Mouse (Mus musculus): ENCODE measurements around the gene Tsga13. TPM values are rescaled to one million over a fixed set of nuclear protein-coding genes. Genes with fewer than 3 reads are reported as not detected.

Tsga13 gene
- polyA plus RNA-seq, 1 experiment from 2014 or later: not detected

- 70% methylated on average over 5 of the region's 5 CpGs for WGBS
- Histone ChIP-seq H3K27me3 (replicated peaks; ENCODE audit: control insufficient read depth, insufficient read depth, low read length) (no peaks in the 10 kb centered on the region), H3K36me3 (ENCODE audit: control insufficient read depth, insufficient read depth, low read length) (no peaks in the 10 kb centered on the region), H3K27ac (ENCODE audit: low read length) (no peak overlapping the region), H3K4me3 (ENCODE audit: low read length) (no peak overlapping the region), H3K4me1 (ENCODE audit: control insufficient read depth, insufficient read depth, low read length) (no peaks in the 10 kb centered on the region), H3K9me3 (ENCODE audit: control insufficient read depth, low read length) (no peaks in the 10 kb centered on the region), H3K9ac (ENCODE audit: low read depth, low read length) (no peak overlapping the region), H3K4me2 (ENCODE audit: low read depth, low read length) (no peak overlapping the region)
- no peak for ATAC-seq
Measured at GRCm38 (mm10) chr6:30904911-30905310, 10.5 kb downstream of the Tsga13 start.

GRCm38 (mm10) chr6:30904033-30904432, 11.3 kb downstream of the Tsga13 start:
- no peaks in the 10 kb centered on the region for H3K4me1 ChIP-seq (ENCODE audit: control insufficient read depth, insufficient read depth, low read length)
- no peak for ATAC-seq
- no peak overlapping the region for H3K4me2 ChIP-seq (ENCODE audit: low read depth, low read length)
- 50% methylated on average over 3 of the region's 3 CpGs for WGBS
- H3K4me3 ChIP-seq (ENCODE audit: low read length): no peak overlapping the region
- H3K27ac ChIP-seq (ENCODE audit: low read length): no peak overlapping the region
- no peaks in the 10 kb centered on the region for H3K36me3 ChIP-seq (ENCODE audit: control insufficient read depth, insufficient read depth, low read length)
- H3K9me3 ChIP-seq (ENCODE audit: control insufficient read depth, low read length): no peaks in the 10 kb centered on the region
- H3K9ac ChIP-seq (ENCODE audit: low read depth, low read length): no peak overlapping the region
- H3K27me3 ChIP-seq (replicated peaks; ENCODE audit: control insufficient read depth, insufficient read depth, low read length): no peaks in the 10 kb centered on the region

GRCm38 (mm10) chr6:30897520-30897919, 17.9 kb downstream of the Tsga13 start:
- H3K36me3 ChIP-seq (ENCODE audit: control insufficient read depth, insufficient read depth, low read length): no peaks in the 10 kb centered on the region
- no peaks in the 10 kb centered on the region for H3K27me3 ChIP-seq (replicated peaks; ENCODE audit: control insufficient read depth, insufficient read depth, low read length)
- H3K4me2 ChIP-seq (ENCODE audit: low read depth, low read length): no peak overlapping the region
- H3K4me3 ChIP-seq (ENCODE audit: low read length): no peak overlapping the region
- H3K27ac ChIP-seq (ENCODE audit: low read length): no peak overlapping the region
- ATAC-seq: no peak
- 63% methylated on average over 6 of the region's 6 CpGs for WGBS
- no peak overlapping the region for H3K9ac ChIP-seq (ENCODE audit: low read depth, low read length)
- H3K9me3 ChIP-seq (ENCODE audit: control insufficient read depth, low read length): no peaks in the 10 kb centered on the region
- peaks cover 3% of the 10 kb centered on the region; the same call in 1 of the 2 replicates for H3K4me1 ChIP-seq (ENCODE audit: control insufficient read depth, insufficient read depth, low read length)

- Histone ChIP-seq H3K27ac (ENCODE audit: low read length) (peak overlapping the region; percentile 50; the same call in 1 of the 2 replicates), H3K36me3 (ENCODE audit: control insufficient read depth, insufficient read depth, low read length) (no peaks in the 10 kb centered on the region), H3K4me3 (ENCODE audit: low read length) (peak overlapping the region; percentile 78), H3K4me2 (ENCODE audit: low read depth, low read length) (peak overlapping the region; percentile 64), H3K27me3 (replicated peaks; ENCODE audit: control insufficient read depth, insufficient read depth, low read length) (no peaks in the 10 kb centered on the region), H3K9ac (ENCODE audit: low read depth, low read length) (peak overlapping the region; percentile 71), H3K4me1 (ENCODE audit: control insufficient read depth, insufficient read depth, low read length) (peaks cover 3% of the 10 kb centered on the region; the same call in 1 of the 2 replicates), H3K9me3 (ENCODE audit: control insufficient read depth, low read length) (no peaks in the 10 kb centered on the region)
- WGBS: 17% methylated on average over 8 of the region's 8 CpGs
- no peak for ATAC-seq
Measured at GRCm38 (mm10) chr6:30896986-30897327, 18.4 kb downstream of the Tsga13 start.

DNA sequence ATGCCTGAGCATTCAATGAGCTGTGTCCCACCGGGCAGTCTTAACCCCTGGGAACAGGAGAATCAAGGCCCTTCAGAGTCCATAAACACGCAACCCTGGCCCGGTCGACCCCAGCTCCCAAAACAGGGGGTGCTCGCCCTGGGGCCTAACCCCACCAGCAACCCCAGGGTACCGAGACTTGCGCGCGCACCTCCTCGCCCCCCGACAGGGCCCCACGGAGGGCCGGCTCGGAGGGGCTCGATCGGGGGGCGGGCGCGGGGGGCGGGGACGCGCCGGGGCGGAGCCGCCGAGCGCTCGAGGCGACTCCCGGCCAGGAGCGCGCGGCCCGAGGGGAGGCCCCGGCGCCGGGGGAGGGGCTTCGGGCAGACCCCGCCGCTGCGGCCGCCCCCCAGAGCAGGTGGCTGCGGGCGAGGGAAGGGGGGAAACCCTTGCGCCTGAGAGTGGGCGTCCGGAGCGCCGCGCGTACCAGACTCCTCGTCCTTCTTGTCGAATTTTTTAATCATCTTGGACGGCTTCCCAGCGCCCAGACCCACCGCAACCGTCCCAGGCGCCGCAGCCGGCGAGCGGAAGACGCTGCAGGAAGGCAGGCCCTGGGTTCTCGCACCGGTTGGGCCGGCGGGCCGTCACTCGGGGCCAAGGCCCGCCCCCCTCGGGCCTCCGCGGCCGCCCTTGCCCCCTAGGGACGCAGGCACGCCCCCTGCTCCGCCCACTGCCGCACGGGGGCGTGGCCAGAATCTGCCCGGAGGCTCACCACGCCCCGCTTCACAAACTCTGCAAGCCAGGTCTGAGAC, 19.0 kb downstream of the Tsga13 start, which contains the start of gene Copg2:
Gene Copg2 (minus strand): TSS at position 600 of the 791 bp plus-strand sequence.
- under 1% methylated on average over 65 of the region's 83 CpGs for WGBS
- Histone ChIP-seq H3K27me3 (replicated peaks; ENCODE audit: control insufficient read depth, insufficient read depth, low read length) (no peaks in the 10 kb centered on the region), H3K4me1 (ENCODE audit: control insufficient read depth, insufficient read depth, low read length) (peaks cover 3% of the 10 kb centered on the region; the same call in 1 of the 2 replicates), H3K9ac (ENCODE audit: low read depth, low read length) (peak within 1 kb of the TSS; percentile 83), H3K36me3 (ENCODE audit: control insufficient read depth, insufficient read depth, low read length) (no peaks in the 10 kb centered on the region), H3K27ac (ENCODE audit: low read length) (peak within 1 kb of the TSS; percentile 95), H3K4me3 (ENCODE audit: low read length) (peak within 1 kb of the TSS; percentile 78), H3K9me3 (ENCODE audit: control insufficient read depth, low read length) (no peaks in the 10 kb centered on the region), H3K4me2 (ENCODE audit: low read depth, low read length) (peak within 1 kb of the TSS; percentile 64)
- ATAC-seq: peak; percentile 100

GRCm38 (mm10) chr6:30895819-30896194, 19.6 kb downstream of the Tsga13 start:
- WGBS: 20% methylated on average over 3 of the region's 3 CpGs
- no peak for ATAC-seq
- Histone ChIP-seq H3K4me3 (ENCODE audit: low read length) (peak overlapping the region; percentile 78), H3K4me2 (ENCODE audit: low read depth, low read length) (peak overlapping the region; percentile 63), H3K27ac (ENCODE audit: low read length) (peak overlapping the region; percentile 95), H3K36me3 (ENCODE audit: control insufficient read depth, insufficient read depth, low read length) (no peaks in the 10 kb centered on the region), H3K4me1 (ENCODE audit: control insufficient read depth, insufficient read depth, low read length) (peaks cover 3% of the 10 kb centered on the region; the same call in 1 of the 2 replicates), H3K9ac (ENCODE audit: low read depth, low read length) (peak overlapping the region; percentile 83), H3K27me3 (replicated peaks; ENCODE audit: control insufficient read depth, insufficient read depth, low read length) (no peaks in the 10 kb centered on the region), H3K9me3 (ENCODE audit: control insufficient read depth, low read length) (no peaks in the 10 kb centered on the region)

DNA sequence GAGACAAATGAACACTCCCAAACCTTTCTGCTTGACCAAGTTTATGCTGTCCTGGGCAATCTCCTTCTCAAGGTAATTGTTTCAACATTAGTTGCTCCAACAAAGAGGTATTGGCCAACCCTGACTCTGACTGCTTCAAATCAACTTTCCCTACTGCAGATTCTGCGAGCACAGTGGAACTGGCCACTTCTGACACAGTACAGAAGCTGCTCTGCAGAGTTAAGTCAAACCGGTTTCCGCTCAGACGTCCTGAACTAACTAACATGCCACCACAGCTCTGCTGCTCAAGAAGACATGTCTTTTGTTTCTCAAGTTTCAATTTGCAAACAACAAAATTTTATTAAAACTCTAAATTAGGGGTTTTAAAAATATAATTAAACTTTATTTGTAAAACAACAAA, 22.3 kb downstream of the Tsga13 start:
- no peak overlapping the region for H3K4me3 ChIP-seq (ENCODE audit: low read length)
- no peaks in the 10 kb centered on the region for H3K9me3 ChIP-seq (ENCODE audit: control insufficient read depth, low read length)
- no peak overlapping the region for H3K4me2 ChIP-seq (ENCODE audit: low read depth, low read length)
- no peaks in the 10 kb centered on the region for H3K36me3 ChIP-seq (ENCODE audit: control insufficient read depth, insufficient read depth, low read length)
- H3K27ac ChIP-seq (ENCODE audit: low read length): no peak overlapping the region
- ATAC-seq: no peak
- H3K27me3 ChIP-seq (replicated peaks; ENCODE audit: control insufficient read depth, insufficient read depth, low read length): no peaks in the 10 kb centered on the region
- H3K9ac ChIP-seq (ENCODE audit: low read depth, low read length): no peak overlapping the region
- 67% methylated on average over 4 of the region's 4 CpGs for WGBS
- H3K4me1 ChIP-seq (ENCODE audit: control insufficient read depth, insufficient read depth, low read length): peaks cover 3% of the 10 kb centered on the region; the same call in 1 of the 2 replicates

GRCm38 (mm10) chr6:30891761-30892160, 23.6 kb downstream of the Tsga13 start:
- Histone ChIP-seq H3K4me3 (ENCODE audit: low read length) (no peak overlapping the region), H3K9ac (ENCODE audit: low read depth, low read length) (no peak overlapping the region), H3K9me3 (ENCODE audit: control insufficient read depth, low read length) (no peaks in the 10 kb centered on the region), H3K4me2 (ENCODE audit: low read depth, low read length) (no peak overlapping the region), H3K36me3 (ENCODE audit: control insufficient read depth, insufficient read depth, low read length) (no peaks in the 10 kb centered on the region), H3K27ac (ENCODE audit: low read length) (no peak overlapping the region), H3K27me3 (replicated peaks; ENCODE audit: control insufficient read depth, insufficient read depth, low read length) (no peaks in the 10 kb centered on the region), H3K4me1 (ENCODE audit: control insufficient read depth, insufficient read depth, low read length) (peaks cover 3% of the 10 kb centered on the region; the same call in 1 of the 2 replicates)
- no peak for ATAC-seq

GRCm38 (mm10) chr6:30884856-30885255, 30.5 kb downstream of the Tsga13 start:
- Histone ChIP-seq H3K9ac (ENCODE audit: low read depth, low read length) (no peak overlapping the region), H3K9me3 (ENCODE audit: control insufficient read depth, low read length) (no peaks in the 10 kb centered on the region), H3K27ac (ENCODE audit: low read length) (no peak overlapping the region), H3K36me3 (ENCODE audit: control insufficient read depth, insufficient read depth, low read length) (no peaks in the 10 kb centered on the region), H3K4me2 (ENCODE audit: low read depth, low read length) (no peak overlapping the region), H3K27me3 (replicated peaks; ENCODE audit: control insufficient read depth, insufficient read depth, low read length) (no peaks in the 10 kb centered on the region), H3K4me3 (ENCODE audit: low read length) (no peak overlapping the region), H3K4me1 (ENCODE audit: control insufficient read depth, insufficient read depth, low read length) (no peaks in the 10 kb centered on the region)
- 96% methylated on average over 3 of the region's 3 CpGs for WGBS
- no peak for ATAC-seq
